Mouse (Mus musculus): ENCODE data around the gene Mrps23. TPM values are rescaled to one million over a fixed set of nuclear protein-coding genes. Genes with fewer than 3 reads are reported as not detected.

The Mrps23 gene
- polyA plus RNA-seq, 1 experiment from 2014 or later = 105 TPM

- Histone ChIP-seq H3K9ac (ENCODE audit: low read length) (no peak overlapping the region), H3K9me3 (replicated peaks; ENCODE audit: control insufficient read depth, low read length) (no peaks in the 10 kb centered on the region), H3K27me3 (ENCODE audit: control insufficient read depth, insufficient read depth, low read length) (no peaks in the 10 kb centered on the region), H3K27ac (ENCODE audit: low read length) (peak overlapping the region; percentile 78), H3K4me2 (ENCODE audit: low read depth, low read length) (no peak overlapping the region), H3K4me1 (ENCODE audit: control insufficient read depth, insufficient read depth, low read length) (peaks cover 32% of the 10 kb centered on the region), H3K36me3 (ENCODE audit: control insufficient read depth, insufficient read depth) (no peaks in the 10 kb centered on the region), H3K4me3 (ENCODE audit: low read length) (no peak overlapping the region)
- 24% methylated on average over 3 of the region's 3 CpGs for WGBS
- peak; percentile 81 for ATAC-seq (replicated peaks; ENCODE audit: extremely low read depth, insufficient read depth, low FRiP score)
These were observed 46.4 kb downstream of the Mrps23 start for GRCm38 (mm10) chr11:88250568-88250967.

- Histone ChIP-seq H3K36me3 (ENCODE audit: control insufficient read depth, insufficient read depth) (no peaks in the 10 kb centered on the region), H3K27me3 (ENCODE audit: control insufficient read depth, insufficient read depth, low read length) (no peaks in the 10 kb centered on the region), H3K27ac (ENCODE audit: low read length) (peak overlapping the region; percentile 78), H3K4me1 (ENCODE audit: control insufficient read depth, insufficient read depth, low read length) (peaks cover 32% of the 10 kb centered on the region), H3K9ac (ENCODE audit: low read length) (no peak overlapping the region), H3K9me3 (replicated peaks; ENCODE audit: control insufficient read depth, low read length) (no peaks in the 10 kb centered on the region), H3K4me3 (ENCODE audit: low read length) (no peak overlapping the region), H3K4me2 (ENCODE audit: low read depth, low read length) (no peak overlapping the region)
- WGBS = 78% methylated on average over 7 of the region's 7 CpGs
- ATAC-seq (replicated peaks; ENCODE audit: extremely low read depth, insufficient read depth, low FRiP score) = no peak
These were observed 47.1 kb downstream of the Mrps23 start for GRCm38 (mm10) chr11:88251295-88251694.

- peak overlapping the region; percentile 49 for H3K27ac ChIP-seq (ENCODE audit: low read length)
- H3K36me3 ChIP-seq (ENCODE audit: control insufficient read depth, insufficient read depth) = no peaks in the 10 kb centered on the region
- WGBS = 17% methylated on average over 22 of the region's 22 CpGs
- H3K9me3 ChIP-seq (replicated peaks; ENCODE audit: control insufficient read depth, low read length) = no peaks in the 10 kb centered on the region
- 0 out of 2 replicates have a peak overlapping the region, but pooled peaks have one; percentile 7 for H3K4me3 ChIP-seq (ENCODE audit: low read length)
- H3K4me1 ChIP-seq (ENCODE audit: control insufficient read depth, insufficient read depth, low read length) = peaks cover 32% of the 10 kb centered on the region
- peak overlapping the region; percentile 47 for H3K4me2 ChIP-seq (ENCODE audit: low read depth, low read length)
- H3K9ac ChIP-seq (ENCODE audit: low read length) = no peak overlapping the region
- ATAC-seq (replicated peaks; ENCODE audit: extremely low read depth, insufficient read depth, low FRiP score) = peak; percentile 84
- H3K27me3 ChIP-seq (ENCODE audit: control insufficient read depth, insufficient read depth, low read length) = no peaks in the 10 kb centered on the region
These were observed 48.0 kb downstream of the Mrps23 start for GRCm38 (mm10) chr11:88251972-88252766.

- WGBS = 24% methylated on average over 15 of the region's 18 CpGs
- peak; percentile 34; the same call in 1 of the 2 replicates for ATAC-seq (replicated peaks; ENCODE audit: extremely low read depth, insufficient read depth, low FRiP score)
- no peaks in the 10 kb centered on the region for H3K36me3 ChIP-seq (ENCODE audit: control insufficient read depth, insufficient read depth)
- H3K4me1 ChIP-seq (ENCODE audit: control insufficient read depth, insufficient read depth, low read length) = peaks cover 32% of the 10 kb centered on the region
- H3K4me3 ChIP-seq (ENCODE audit: low read length) = no peak overlapping the region
- H3K4me2 ChIP-seq (ENCODE audit: low read depth, low read length) = no peak overlapping the region
- no peaks in the 10 kb centered on the region for H3K27me3 ChIP-seq (ENCODE audit: control insufficient read depth, insufficient read depth, low read length)
- H3K9ac ChIP-seq (ENCODE audit: low read length) = peak overlapping the region; percentile 34
- H3K9me3 ChIP-seq (replicated peaks; ENCODE audit: control insufficient read depth, low read length) = no peaks in the 10 kb centered on the region
- peak overlapping the region; percentile 49 for H3K27ac ChIP-seq (ENCODE audit: low read length)
These were observed 48.8 kb downstream of the Mrps23 start for GRCm38 (mm10) chr11:88252767-88253513.

GRCm38 (mm10) chr11:88253514-88254167 lies 49.5 kb downstream of the Mrps23 start:
- H3K4me3 ChIP-seq (ENCODE audit: low read length) = no peak overlapping the region
- H3K27me3 ChIP-seq (ENCODE audit: control insufficient read depth, insufficient read depth, low read length) = no peaks in the 10 kb centered on the region
- H3K27ac ChIP-seq (ENCODE audit: low read length) = peak overlapping the region; percentile 49
- H3K9me3 ChIP-seq (replicated peaks; ENCODE audit: control insufficient read depth, low read length) = peaks cover 5% of the 10 kb centered on the region; the same call in 1 of the 2 replicates
- 60% methylated on average over 7 of the region's 7 CpGs for WGBS
- H3K36me3 ChIP-seq (ENCODE audit: control insufficient read depth, insufficient read depth) = no peaks in the 10 kb centered on the region
- peak overlapping the region; percentile 34 for H3K9ac ChIP-seq (ENCODE audit: low read length)
- no peak overlapping the region for H3K4me2 ChIP-seq (ENCODE audit: low read depth, low read length)
- peaks cover 32% of the 10 kb centered on the region for H3K4me1 ChIP-seq (ENCODE audit: control insufficient read depth, insufficient read depth, low read length)
- no peak for ATAC-seq (replicated peaks; ENCODE audit: extremely low read depth, insufficient read depth, low FRiP score)

- Histone ChIP-seq H3K4me1 (ENCODE audit: control insufficient read depth, insufficient read depth, low read length) (peaks cover 22% of the 10 kb centered on the region), H3K9me3 (replicated peaks; ENCODE audit: control insufficient read depth, low read length) (peaks cover 9% of the 10 kb centered on the region), H3K4me2 (ENCODE audit: low read depth, low read length) (no peak overlapping the region), H3K27ac (ENCODE audit: low read length) (no peak overlapping the region), H3K36me3 (ENCODE audit: control insufficient read depth, insufficient read depth) (no peaks in the 10 kb centered on the region), H3K9ac (ENCODE audit: low read length) (no peak overlapping the region), H3K4me3 (ENCODE audit: low read length) (no peak overlapping the region), H3K27me3 (ENCODE audit: control insufficient read depth, insufficient read depth, low read length) (no peaks in the 10 kb centered on the region)
- ATAC-seq (replicated peaks; ENCODE audit: extremely low read depth, insufficient read depth, low FRiP score) = no peak
- 80% methylated on average over 4 of the region's 4 CpGs for WGBS
These were observed 53.5 kb downstream of the Mrps23 start for GRCm38 (mm10) chr11:88257700-88258099.

- WGBS = 79% methylated on average over 4 of the region's 4 CpGs
These were observed 54.0 kb downstream of the Mrps23 start for GRCm38 (mm10) chr11:88258212-88258611.

GRCm38 (mm10) chr11:88260463-88260862 lies 56.3 kb downstream of the Mrps23 start:
- no peak overlapping the region for H3K4me3 ChIP-seq (ENCODE audit: low read length)
- H3K9me3 ChIP-seq (replicated peaks; ENCODE audit: control insufficient read depth, low read length) = peaks cover 9% of the 10 kb centered on the region
- no peak overlapping the region for H3K4me2 ChIP-seq (ENCODE audit: low read depth, low read length)
- H3K9ac ChIP-seq (ENCODE audit: low read length) = peak overlapping the region; percentile 26; the same call in 1 of the 2 replicates
- peak; percentile 60 for ATAC-seq (replicated peaks; ENCODE audit: extremely low read depth, insufficient read depth, low FRiP score)
- peak overlapping the region; percentile 52 for H3K27ac ChIP-seq (ENCODE audit: low read length)
- no peaks in the 10 kb centered on the region for H3K36me3 ChIP-seq (ENCODE audit: control insufficient read depth, insufficient read depth)
- WGBS = 20% methylated on average over 7 of the region's 7 CpGs
- peaks cover 9% of the 10 kb centered on the region for H3K4me1 ChIP-seq (ENCODE audit: control insufficient read depth, insufficient read depth, low read length)
- no peaks in the 10 kb centered on the region for H3K27me3 ChIP-seq (ENCODE audit: control insufficient read depth, insufficient read depth, low read length)

More at GRCm38 (mm10) chr11:88258212-88258611, 54.0 kb downstream of the Mrps23 start:
- Histone ChIP-seq H3K36me3 (ENCODE audit: control insufficient read depth, insufficient read depth) (no peaks in the 10 kb centered on the region), H3K9ac (ENCODE audit: low read length) (no peak overlapping the region), H3K4me1 (ENCODE audit: control insufficient read depth, insufficient read depth, low read length) (peaks cover 17% of the 10 kb centered on the region), H3K4me3 (ENCODE audit: low read length) (no peak overlapping the region), H3K27ac (ENCODE audit: low read length) (no peak overlapping the region), H3K27me3 (ENCODE audit: control insufficient read depth, insufficient read depth, low read length) (no peaks in the 10 kb centered on the region), H3K9me3 (replicated peaks; ENCODE audit: control insufficient read depth, low read length) (peaks cover 9% of the 10 kb centered on the region), H3K4me2 (ENCODE audit: low read depth, low read length) (no peak overlapping the region)
- no peak for ATAC-seq (replicated peaks; ENCODE audit: extremely low read depth, insufficient read depth, low FRiP score)

All from heart, embryonic 16.5 days (tissue).